Mouse (Mus musculus): ENCODE measurements around the gene Ina. TPM values are rescaled to one million over a fixed set of nuclear protein-coding genes. Genes with fewer than 3 reads are reported as not detected.

Gene Ina
- polyA plus RNA-seq, 1 experiment = 0.31 TPM

DNA sequence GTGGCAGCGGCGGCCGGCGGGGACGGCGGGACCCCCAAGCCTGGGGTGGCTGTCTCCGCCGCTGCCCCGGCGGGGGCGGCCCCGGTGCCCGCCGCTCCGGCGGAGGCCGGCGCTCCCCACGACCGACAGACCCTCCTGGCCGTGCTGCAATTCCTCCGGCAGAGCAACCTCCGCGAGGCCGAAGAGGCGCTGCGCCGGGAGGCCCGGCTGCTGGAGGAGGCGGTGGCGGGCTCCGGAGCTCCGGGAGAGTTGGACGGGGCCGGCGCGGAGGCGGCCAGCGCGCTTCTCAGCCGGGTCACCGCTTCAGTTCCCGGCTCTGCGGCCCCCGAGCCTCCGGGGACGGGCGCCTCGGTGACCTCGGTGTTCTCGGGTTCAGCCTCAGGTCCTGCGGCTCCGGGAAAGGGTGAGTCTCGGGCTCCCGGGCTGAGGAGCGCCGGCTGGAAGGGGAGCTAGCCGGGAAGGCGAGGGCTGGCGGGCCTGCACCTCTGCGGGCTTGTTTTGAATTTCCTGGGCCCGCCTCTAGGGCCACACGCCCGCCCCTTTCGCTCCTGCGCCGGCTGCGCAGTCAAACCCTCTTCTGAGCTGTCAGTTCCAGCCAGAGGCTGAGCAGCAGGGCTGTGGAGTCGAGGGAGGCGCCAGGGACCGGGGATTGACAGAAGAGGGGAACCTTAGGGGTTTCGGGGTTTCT lies 53.6 kb downstream of the Ina start:
- under 1% methylated on average over 58 of the region's 72 CpGs for WGBS
- no peaks in the 10 kb centered on the region; the same call in 1 of the 2 replicates for H3K4me1 ChIP-seq (ENCODE audit: control insufficient read depth, insufficient read depth, low read length)
- H3K4me3 ChIP-seq (ENCODE audit: insufficient read depth, low read depth, low read length) = peak overlapping the region; percentile 90
- peak; percentile 92 for DNase-seq
- H3K27me3 ChIP-seq (replicated peaks; ENCODE audit: control insufficient read depth, insufficient read depth, low read length) = no peaks in the 10 kb centered on the region
- peaks cover 2% of the 10 kb centered on the region for H3K36me3 ChIP-seq (ENCODE audit: control insufficient read depth, insufficient read depth, low read length)
- peak overlapping the region; percentile 81 for H3K27ac ChIP-seq (ENCODE audit: insufficient read depth, low read depth, low read length)
- TF ChIP-seq POLR2A (IDR thresholded peaks at IDR 0.05; ENCODE audit: low read depth, low read length) (no peak), CTCF (conservative IDR thresholded peaks at IDR 0.05; ENCODE audit: insufficient read depth, insufficient read length, low read depth, low read length) (no peak)

Other genes with a start within 250 kb of the Ina start
- gene Nt5c2, start 455 bp downstream of the Ina start, polyA plus RNA-seq (2012; rRNA removed) = 32.2 and 36.3 TPM in 2 replicates
- gene Pcgf6, start 36.2 kb downstream of the Ina start, polyA plus RNA-seq (2012; rRNA removed) = 6.0 and 7.7 TPM in 2 replicates
- gene Taf5, start 53.0 kb downstream of the Ina start, polyA plus RNA-seq (2012; rRNA removed) = 1.6 and 1.8 TPM in 2 replicates
- gene Usmg5, start 75.9 kb downstream of the Ina start, polyA plus RNA-seq (2012; rRNA removed) = 323 and 617 TPM in 2 replicates
- 8.7 and 9.3 TPM in 2 replicates for gene Pdcd11, start 76.1 kb downstream of the Ina start, polyA plus RNA-seq (2012; rRNA removed)
- 5.4 and 5.7 TPM in 2 replicates for gene Calhm2, start 123.6 kb downstream of the Ina start, polyA plus RNA-seq (2012; rRNA removed)
- not detected in 2 replicates for gene Calhm1, start 129.6 kb downstream of the Ina start, polyA plus RNA-seq (2012; rRNA removed)
- not detected in 2 replicates for gene Calhm3, start 143.1 kb downstream of the Ina start, polyA plus RNA-seq (2012; rRNA removed)
- gene Neurl1a, start 164.1 kb downstream of the Ina start, polyA plus RNA-seq (2012; rRNA removed) = 1.3 and 2.3 TPM in 2 replicates

Data from kidney, adult 2 months (tissue).